Mouse (Mus musculus): ENCODE data around the gene Rab34. TPM values are rescaled to one million over a fixed set of nuclear protein-coding genes. Genes with fewer than 3 reads are reported as not detected.

Rab34 gene
- total RNA-seq (2014; rRNA removed), result 2.6 and 2.8 TPM in 2 replicates
- 5.2 and 5.3 TPM in 2 replicates for polyA plus RNA-seq (2012; rRNA removed)

GRCm38 (mm10) chr11:78188331-78189233, at the start of gene Rab34:
TSS of gene Rab34 (plus strand) at chr11:78188430.
- no peaks in the 10 kb centered on the region for H3K79me2 ChIP-seq (ENCODE audit: control insufficient read depth, insufficient read depth, low read length)
- H3K27ac ChIP-seq (replicated peaks; ENCODE audit: insufficient read depth, low read depth, low read length), result peak within 1 kb of the TSS; percentile 29
- peak within 1 kb of the TSS; percentile 86 for H3K9ac ChIP-seq (ENCODE audit: low read depth, low read length)
- H3K4me3 ChIP-seq (ENCODE audit: insufficient read depth, low read depth, low read length), result peak within 1 kb of the TSS; percentile 73
- 2% methylated on average over 80 of the region's 80 CpGs for WGBS
- peaks cover 2% of the 10 kb centered on the region; the same call in 1 of the 2 replicates for H3K4me1 ChIP-seq (ENCODE audit: control insufficient read depth, insufficient read depth, low read length)
- no peaks in the 10 kb centered on the region for H3K27me3 ChIP-seq (ENCODE audit: control insufficient read depth, insufficient read depth, low read length)
- TF ChIP-seq POLR2A (IDR thresholded peaks at IDR 0.05; ENCODE audit: extremely low read depth, insufficient read depth, low read length) (peak; percentile 22; the same call in 1 of the 2 replicates), CTCF (IDR thresholded peaks at IDR 0.05; ENCODE audit: low read depth, low read length) (no peak)
- H3K36me3 ChIP-seq (ENCODE audit: control insufficient read depth, insufficient read depth, low read length), result no peaks in the 10 kb centered on the region
- no peak for DNase-seq (ENCODE audit: extremely low read depth, low read depth, low spot score)

DNA sequence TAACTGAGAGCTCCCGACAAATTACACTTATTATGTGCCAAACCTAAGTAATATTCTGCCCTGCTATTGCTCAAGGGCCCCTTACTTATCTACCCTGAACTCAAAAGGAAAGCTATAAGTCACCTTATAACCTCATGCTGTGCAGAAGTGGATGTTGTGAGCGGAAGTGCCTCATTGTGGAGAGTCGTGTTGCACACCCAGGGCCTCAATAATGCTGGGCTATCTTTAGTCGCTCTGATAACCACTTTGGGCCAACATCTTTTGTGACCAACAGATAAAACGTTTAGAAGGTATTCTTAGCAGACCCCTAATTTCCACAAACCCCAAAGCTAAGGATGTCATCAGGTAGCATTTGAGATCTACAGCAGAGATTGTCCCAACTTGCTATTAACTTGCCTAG, 47.6 kb upstream of the Rab34 start:
- TF ChIP-seq CTCF (IDR thresholded peaks at IDR 0.05; ENCODE audit: low read depth, low read length) (no peak), POLR2A (IDR thresholded peaks at IDR 0.05; ENCODE audit: extremely low read depth, insufficient read depth, low read length) (no peak)
- Histone ChIP-seq H3K4me3 (ENCODE audit: insufficient read depth, low read depth, low read length) (no peak overlapping the region), H3K4me1 (ENCODE audit: control insufficient read depth, insufficient read depth, low read length) (peaks cover 16% of the 10 kb centered on the region), H3K36me3 (ENCODE audit: control insufficient read depth, insufficient read depth, low read length) (peaks cover 22% of the 10 kb centered on the region), H3K27ac (replicated peaks; ENCODE audit: insufficient read depth, low read depth, low read length) (no peak overlapping the region), H3K9ac (ENCODE audit: low read depth, low read length) (no peak overlapping the region), H3K79me2 (ENCODE audit: control insufficient read depth, insufficient read depth, low read length) (peaks cover 41% of the 10 kb centered on the region; the same call in 1 of the 2 replicates), H3K27me3 (ENCODE audit: control insufficient read depth, insufficient read depth, low read length) (no peaks in the 10 kb centered on the region)
- no peak for DNase-seq (ENCODE audit: extremely low read depth, low read depth, low spot score)
- 66% methylated on average over 5 of the region's 5 CpGs for WGBS

- H3K27ac ChIP-seq (replicated peaks; ENCODE audit: insufficient read depth, low read depth, low read length), result no peak overlapping the region
- H3K36me3 ChIP-seq (ENCODE audit: control insufficient read depth, insufficient read depth, low read length), result peaks cover 30% of the 10 kb centered on the region
- 82% methylated on average over 2 of the region's 2 CpGs for WGBS
- no peak overlapping the region for H3K4me3 ChIP-seq (ENCODE audit: insufficient read depth, low read depth, low read length)
- no peak for DNase-seq (ENCODE audit: extremely low read depth, low read depth, low spot score)
- no peaks in the 10 kb centered on the region for H3K27me3 ChIP-seq (ENCODE audit: control insufficient read depth, insufficient read depth, low read length)
- peaks cover 33% of the 10 kb centered on the region; the same call in 1 of the 2 replicates for H3K79me2 ChIP-seq (ENCODE audit: control insufficient read depth, insufficient read depth, low read length)
- H3K9ac ChIP-seq (ENCODE audit: low read depth, low read length), result no peak overlapping the region
- H3K4me1 ChIP-seq (ENCODE audit: control insufficient read depth, insufficient read depth, low read length), result peaks cover 5% of the 10 kb centered on the region
- TF ChIP-seq CTCF (IDR thresholded peaks at IDR 0.05; ENCODE audit: low read depth, low read length) (no peak), POLR2A (IDR thresholded peaks at IDR 0.05; ENCODE audit: extremely low read depth, insufficient read depth, low read length) (no peak)
Measured at GRCm38 (mm10) chr11:78143520-78143919, 44.7 kb upstream of the Rab34 start.

GRCm38 (mm10) chr11:78146168-78146567, 42.1 kb upstream of the Rab34 start:
- Histone ChIP-seq H3K4me3 (ENCODE audit: insufficient read depth, low read depth, low read length) (no peak overlapping the region), H3K36me3 (ENCODE audit: control insufficient read depth, insufficient read depth, low read length) (peaks cover 35% of the 10 kb centered on the region), H3K27me3 (ENCODE audit: control insufficient read depth, insufficient read depth, low read length) (no peaks in the 10 kb centered on the region), H3K79me2 (ENCODE audit: control insufficient read depth, insufficient read depth, low read length) (peaks cover 23% of the 10 kb centered on the region; the same call in 1 of the 2 replicates), H3K27ac (replicated peaks; ENCODE audit: insufficient read depth, low read depth, low read length) (no peak overlapping the region), H3K4me1 (ENCODE audit: control insufficient read depth, insufficient read depth, low read length) (0 out of 2 replicates have a peak, but pooled peaks cover 2% of the 10 kb centered on the region), H3K9ac (ENCODE audit: low read depth, low read length) (no peak overlapping the region)
- peak; percentile 27; the same call in 1 of the 2 replicates for TF ChIP-seq CTCF (IDR thresholded peaks at IDR 0.05; ENCODE audit: low read depth, low read length)
- TF ChIP-seq POLR2A (IDR thresholded peaks at IDR 0.05; ENCODE audit: extremely low read depth, insufficient read depth, low read length), result no peak
- no peak for DNase-seq (ENCODE audit: extremely low read depth, low read depth, low spot score)
- WGBS, result 87% methylated on average over 5 of the region's 5 CpGs

- WGBS, result 82% methylated on average over 6 of the region's 6 CpGs
- H3K27me3 ChIP-seq (ENCODE audit: control insufficient read depth, insufficient read depth, low read length), result no peaks in the 10 kb centered on the region
- H3K4me1 ChIP-seq (ENCODE audit: control insufficient read depth, insufficient read depth, low read length), result no peaks in the 10 kb centered on the region
- no peak overlapping the region for H3K27ac ChIP-seq (replicated peaks; ENCODE audit: insufficient read depth, low read depth, low read length)
- H3K9ac ChIP-seq (ENCODE audit: low read depth, low read length), result no peak overlapping the region
- no peak overlapping the region for H3K4me3 ChIP-seq (ENCODE audit: insufficient read depth, low read depth, low read length)
- H3K79me2 ChIP-seq (ENCODE audit: control insufficient read depth, insufficient read depth, low read length), result peaks cover 15% of the 10 kb centered on the region; the same call in 1 of the 2 replicates
- TF ChIP-seq CTCF (IDR thresholded peaks at IDR 0.05; ENCODE audit: low read depth, low read length) (no peak), POLR2A (IDR thresholded peaks at IDR 0.05; ENCODE audit: extremely low read depth, insufficient read depth, low read length) (no peak)
- DNase-seq (ENCODE audit: extremely low read depth, low read depth, low spot score), result no peak
- peaks cover 35% of the 10 kb centered on the region for H3K36me3 ChIP-seq (ENCODE audit: control insufficient read depth, insufficient read depth, low read length)
Measured at GRCm38 (mm10) chr11:78146707-78147543, 41.3 kb upstream of the Rab34 start.
